Mouse (Mus musculus) embryo, embryonic 9.5 days (tissue): ENCODE results near the gene Isl1.

Experiments
- DNase-seq: peaks from one replicate; pipeline ENCODE4 v3.0.0-alpha.2; 2017; ENCODE audit errors: extremely low spot score

The Isl1 gene

DNA sequence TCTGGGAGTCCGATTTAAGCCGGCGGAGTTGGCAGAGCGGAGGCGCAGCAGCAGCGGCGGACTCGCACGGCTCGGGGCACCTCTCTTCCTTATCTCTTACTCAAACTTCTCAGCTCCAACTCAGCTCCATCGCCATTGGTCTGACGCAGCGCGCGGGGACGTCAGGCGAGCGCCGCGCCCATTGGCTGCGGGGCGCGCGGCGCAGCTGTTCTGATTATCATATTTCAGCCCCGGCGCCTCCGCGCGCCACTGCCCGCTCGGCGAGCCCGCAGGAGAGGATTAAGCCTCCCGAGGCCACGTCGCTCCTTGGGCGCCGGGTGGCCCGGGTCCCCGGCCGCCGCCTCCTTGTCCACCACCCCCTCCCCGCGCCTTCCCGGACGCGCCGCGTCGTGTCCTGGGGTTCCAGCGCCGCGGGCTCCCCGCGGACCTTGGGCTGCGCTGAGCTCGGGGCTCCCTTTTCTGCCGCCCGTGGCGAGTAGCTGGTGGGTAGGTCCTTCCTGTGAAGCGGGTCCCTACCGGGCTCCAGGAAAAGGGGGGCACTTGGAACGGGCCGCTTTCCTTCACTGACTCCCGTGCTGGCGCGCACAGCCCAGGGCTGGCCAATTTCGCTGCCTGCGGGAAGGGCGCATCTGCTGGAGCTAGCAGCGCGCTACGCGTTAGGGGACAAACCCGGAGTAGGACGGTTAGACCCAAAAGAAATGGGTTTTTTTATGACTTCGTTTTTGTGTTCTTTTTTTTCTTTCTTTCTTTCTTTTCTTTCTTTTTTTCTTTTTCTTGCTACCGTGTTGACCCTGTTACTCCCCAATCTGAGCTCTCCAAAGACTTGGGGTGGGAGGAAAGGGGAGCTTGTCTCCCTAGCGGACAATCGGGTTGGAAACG lies at the start of gene Isl1:
Gene Isl1 (minus strand): TSS at position 106 of the 879 bp plus-strand sequence.
- DNase-seq: peak; percentile 85

DNA sequence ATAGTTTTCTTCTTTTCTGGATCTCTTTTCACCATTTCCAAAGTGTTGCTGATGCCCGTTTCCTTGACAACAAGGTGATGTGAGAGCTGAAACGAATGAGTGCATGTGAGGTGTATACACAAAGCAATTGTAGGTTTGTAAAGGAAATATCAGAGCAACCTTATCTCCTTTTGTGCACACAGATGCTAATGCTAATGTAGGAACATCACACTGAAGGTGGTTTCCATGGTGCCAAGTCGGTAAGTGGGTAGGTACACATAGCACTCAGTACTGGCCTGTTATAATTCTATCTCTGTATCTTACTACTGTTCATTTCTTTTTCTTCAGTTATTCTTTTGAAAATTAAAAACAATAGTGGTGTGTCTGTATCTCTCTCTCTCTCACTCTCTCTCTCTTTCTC lies 26.3 kb upstream of the Isl1 start:
- no peak for DNase-seq

DNA sequence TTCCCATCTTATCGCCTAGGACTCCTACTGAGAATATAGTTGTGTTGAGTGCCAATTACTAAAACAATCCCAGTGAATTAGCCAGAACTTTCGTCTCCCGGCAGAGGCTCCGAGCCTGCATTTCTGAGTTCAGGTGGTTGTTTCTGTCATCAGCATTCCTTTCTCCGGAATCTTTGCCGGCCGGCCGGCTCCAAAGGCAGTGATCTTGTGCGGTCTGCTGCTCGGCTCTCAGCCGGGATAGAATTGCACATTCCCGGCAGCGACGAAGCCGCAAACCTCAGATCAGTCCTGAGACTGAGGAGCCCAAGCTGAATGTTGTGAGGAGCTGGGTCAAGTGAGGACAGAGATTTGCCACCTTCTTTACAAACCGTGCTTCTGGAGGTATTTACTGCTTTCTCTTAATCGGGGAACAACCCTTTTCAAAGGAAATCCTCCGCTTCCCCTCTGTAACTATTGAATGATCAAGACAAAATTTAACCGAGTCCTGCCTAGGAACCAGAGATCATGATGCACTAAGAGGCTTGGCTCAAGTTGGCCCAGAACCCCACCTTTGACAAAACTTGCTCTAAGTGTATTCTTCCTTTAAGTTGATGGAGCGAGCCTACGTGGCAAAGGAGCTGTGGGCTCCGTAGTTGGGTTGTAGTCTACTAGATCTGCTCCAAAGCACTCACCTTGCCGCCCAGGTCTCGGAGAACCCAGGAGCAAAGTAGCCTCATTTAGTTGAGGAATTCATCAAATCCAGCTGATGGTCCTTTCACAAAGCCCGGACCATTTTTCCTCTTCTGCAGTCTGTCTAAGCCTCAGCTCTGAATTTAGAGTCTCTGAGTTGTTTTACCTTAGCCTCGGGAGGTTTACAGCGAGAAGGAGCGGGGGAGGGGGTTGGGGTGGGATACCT lies 4.4 kb upstream of the Isl1 start:
- DNase-seq: peak; percentile 60

DNA sequence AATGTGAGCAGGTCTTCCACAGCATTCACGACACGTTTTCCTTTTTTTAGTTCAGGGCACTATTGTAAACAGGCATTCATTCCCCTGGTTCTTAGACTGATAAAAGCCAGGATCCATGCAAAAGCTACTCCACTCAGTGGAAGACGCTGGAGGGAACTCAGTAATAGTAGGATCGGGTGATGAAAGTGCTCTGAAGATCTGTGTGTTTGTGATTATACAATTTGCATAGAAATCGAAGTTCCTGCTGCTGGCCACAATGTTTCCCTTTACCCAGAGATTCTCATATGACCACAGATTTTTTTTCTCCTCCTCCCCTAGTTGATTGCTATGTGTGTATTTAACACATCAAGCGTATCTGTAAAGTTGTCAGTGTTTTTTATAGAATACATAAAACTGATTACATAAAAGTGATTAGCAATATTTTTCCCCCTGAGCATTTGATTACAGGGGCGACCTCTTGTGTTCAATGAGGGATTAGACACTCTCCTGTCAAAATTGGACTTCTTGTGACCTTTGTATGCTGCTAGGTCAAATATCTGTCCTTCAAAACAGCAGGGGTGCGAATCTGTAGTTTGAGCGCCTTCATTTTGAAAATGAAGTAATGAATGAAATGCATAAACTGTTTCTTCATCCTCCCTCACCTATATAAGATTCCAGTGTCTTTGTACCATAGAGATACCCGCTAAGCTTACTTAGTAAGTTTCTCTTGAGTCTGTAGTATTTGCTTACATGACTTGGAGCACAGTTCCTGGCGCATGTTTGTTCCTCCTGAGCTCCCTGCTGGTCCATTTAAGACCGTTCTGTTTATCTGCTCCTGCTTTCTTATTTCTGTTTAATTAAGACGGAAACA lies 2.6 kb upstream of the Isl1 start:
- DNase-seq: peak; percentile 54

DNA sequence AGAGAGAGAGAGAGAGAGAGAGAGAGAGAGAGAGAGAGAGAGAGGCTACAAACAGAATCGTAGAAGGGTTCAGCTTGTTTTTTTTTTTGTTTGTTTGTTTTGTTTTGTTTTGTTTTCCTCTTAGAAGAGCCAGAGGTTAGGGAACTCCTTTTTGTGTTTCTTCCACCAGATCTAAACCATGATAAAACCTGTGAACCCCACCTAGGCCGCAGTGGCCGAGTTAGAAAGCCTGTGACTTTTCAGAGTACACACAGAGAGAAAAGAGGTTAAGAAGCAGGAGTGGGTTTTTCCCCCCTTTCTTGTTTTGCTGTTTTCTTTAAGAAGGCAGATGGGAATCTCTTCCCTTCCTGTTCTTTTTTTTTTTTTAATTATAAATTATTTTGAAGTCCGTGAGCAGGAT lies 1.5 kb upstream of the Isl1 start:
- DNase-seq: no peak

DNA sequence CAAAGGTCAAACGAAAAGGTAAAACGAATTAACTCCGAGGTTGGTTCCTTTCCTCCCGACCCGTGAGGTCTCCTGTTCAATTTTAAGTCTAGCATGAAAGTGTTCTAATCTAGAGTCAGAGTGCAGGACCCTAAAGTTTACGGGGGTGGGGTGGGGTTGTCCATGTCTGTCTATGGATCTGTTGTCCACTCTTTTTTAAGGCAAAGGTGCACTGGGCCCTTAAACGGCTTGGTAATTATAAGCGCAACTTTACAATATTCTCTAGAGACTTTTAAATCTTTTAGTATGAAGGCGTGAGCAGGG lies 925 bp upstream of the Isl1 start:
- DNase-seq: no peak

DNA sequence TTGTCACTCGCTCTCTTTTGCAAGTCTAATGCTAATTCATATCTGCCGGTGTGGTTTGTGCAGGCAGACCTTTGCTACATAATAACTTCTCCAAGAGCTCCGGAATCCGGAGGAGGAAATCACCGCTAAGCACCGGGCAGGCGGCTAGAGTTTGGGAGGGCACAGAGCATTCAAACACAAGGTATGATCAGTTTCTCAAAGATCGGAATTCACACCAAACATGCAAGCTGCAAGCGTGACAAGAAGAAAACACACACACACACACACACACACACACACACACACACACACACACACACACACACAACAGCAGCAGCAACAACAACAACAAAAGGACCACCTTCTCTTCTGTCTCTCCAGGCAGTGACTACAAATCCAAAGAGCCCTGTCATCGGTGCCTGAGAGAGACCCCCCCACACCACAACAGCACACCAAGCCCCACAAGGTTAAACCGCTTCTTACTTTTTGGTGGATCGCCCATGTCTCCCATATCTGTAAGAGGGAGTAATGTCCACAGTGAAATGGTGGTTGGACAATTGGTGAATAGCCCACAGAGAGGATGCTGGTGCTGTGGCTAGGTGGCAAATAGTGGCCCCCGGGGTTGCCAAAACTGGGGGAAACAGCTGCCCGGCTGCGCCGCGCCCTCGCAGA lies 431 bp downstream of the Isl1 start:
- peak; percentile 42 for DNase-seq

DNA sequence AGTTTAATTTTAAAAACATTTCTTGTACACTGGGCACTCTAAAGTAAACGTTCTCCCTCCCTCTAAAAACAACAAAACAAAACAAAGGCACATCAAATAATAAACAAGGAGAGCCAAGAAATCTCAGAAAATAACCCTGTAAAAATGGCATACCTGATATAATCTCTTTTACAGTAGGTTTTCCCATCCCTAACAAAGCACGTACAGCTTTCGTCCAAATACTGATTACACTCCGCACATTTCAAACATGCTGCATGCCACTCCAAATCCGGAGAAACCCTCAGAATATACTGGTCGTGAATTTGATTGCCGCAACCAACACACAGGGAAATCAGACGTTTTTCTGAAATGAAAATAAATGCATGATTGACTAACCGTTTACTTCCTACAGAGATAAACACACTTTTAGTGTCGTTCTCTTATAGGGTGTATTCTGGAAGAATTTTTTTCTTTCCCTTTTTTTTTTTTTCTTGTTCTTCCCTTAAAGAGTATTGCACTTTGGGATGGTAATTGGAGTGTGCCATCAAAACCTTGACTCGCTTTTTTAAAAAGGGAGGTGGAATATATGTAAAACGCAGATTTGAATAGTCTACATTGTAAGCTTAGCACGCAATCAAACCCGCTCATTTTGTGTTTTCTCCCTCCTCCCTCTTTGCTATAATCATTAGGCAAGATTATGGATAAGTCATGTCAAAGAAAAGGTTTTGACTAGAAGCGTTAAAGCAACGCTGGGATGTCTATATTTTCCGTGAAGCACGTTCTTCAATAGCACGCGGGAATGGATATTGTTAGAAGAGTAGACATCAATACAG lies 1.2 kb downstream of the Isl1 start:
- DNase-seq: peak; percentile 20

DNA sequence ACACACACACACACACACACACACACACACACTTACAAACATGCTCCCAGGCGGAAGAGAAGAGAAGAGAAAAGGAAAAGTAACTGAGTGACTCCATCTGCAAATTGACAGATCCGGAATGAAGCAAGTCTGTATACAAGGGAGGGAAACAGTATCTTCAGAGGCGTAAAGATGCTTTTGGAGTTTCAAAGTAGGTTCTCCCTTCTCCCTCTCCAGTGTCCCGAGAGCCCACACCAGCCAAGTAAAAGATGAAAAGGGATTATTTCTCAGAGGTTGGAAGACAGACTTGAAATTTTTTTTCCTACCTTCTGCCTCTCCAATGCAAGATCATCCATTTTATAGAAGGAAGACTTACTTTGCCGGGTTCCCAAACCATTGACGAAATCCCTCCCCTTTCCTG lies 2.9 kb downstream of the Isl1 start:
- DNase-seq: peak; percentile 12

DNA sequence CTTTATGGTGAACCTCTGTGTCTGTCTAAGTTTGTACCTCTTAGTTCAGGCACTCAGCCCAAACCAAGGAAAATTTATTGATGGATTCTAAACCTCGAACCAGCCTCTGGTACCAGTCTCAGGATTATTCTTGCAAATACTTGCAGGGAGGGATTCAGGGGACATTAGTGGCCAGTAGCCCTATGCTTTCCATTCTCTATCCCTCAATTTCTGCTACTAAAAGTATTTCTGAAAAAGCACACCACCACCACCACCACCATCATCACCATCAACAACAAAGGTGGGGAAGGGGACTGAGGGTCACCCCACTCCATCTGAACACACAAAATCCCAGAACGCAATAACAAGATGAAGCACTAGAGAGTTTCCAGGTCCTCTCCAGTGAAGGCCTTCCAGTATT lies 3.8 kb downstream of the Isl1 start:
- DNase-seq: no peak

DNA sequence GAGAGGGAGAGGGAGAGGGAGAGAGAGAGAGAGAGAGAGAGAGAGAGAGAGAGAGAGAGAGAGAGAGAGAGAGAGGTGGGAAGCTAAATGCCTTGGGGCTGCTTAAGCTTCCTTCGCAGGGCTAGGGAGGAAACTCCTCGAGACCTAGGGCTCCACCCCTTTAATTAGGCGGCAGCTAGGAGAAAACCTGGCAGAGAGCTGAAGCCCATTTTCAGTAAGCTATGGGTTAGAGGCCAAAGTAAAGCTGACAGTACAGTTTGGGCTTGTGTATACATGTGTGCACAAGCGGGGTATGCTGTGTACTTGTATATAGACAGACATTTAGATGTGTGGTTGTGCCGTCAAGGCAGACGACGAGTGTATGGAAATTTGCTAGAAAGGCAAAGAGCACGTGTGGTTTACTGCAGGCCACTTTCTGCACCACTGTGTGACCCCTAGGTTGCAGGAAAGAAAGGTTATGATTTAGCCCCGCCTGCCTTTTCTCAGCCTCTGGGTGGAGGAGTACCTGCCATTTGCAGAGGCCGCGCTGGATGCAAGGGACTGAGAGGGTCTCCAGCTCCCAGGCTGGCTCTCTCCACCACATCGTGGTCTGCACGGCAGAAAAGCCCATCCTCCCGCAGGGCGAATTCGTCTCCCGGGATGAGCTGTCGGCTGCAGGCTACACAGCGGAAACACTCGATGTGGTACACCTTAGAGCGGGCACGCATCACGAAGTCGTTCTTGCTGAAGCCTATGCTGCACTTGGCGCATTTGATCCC lies 4.6 kb downstream of the Isl1 start:
- DNase-seq: peak; percentile 56

DNA sequence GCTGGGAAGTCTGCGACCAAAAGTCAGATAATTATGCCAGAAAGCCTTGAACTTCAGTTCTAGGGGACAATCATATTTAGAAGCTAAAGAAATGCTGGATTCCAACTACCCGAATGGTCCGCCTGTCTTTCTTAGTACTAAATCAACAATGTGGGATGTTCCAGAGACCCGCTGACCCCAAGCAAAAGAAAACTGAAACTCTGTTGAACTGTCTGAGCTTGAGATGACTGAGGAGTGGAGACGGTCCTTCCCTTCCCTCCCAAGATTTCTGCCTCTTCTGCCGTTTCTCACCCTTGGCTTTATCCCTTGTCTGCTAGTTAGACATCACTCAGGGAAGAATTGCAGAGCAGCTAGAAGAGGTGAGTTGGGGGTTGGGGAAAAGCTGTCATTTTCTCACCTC lies 5.7 kb downstream of the Isl1 start:
- DNase-seq: peak; percentile 40

DNA sequence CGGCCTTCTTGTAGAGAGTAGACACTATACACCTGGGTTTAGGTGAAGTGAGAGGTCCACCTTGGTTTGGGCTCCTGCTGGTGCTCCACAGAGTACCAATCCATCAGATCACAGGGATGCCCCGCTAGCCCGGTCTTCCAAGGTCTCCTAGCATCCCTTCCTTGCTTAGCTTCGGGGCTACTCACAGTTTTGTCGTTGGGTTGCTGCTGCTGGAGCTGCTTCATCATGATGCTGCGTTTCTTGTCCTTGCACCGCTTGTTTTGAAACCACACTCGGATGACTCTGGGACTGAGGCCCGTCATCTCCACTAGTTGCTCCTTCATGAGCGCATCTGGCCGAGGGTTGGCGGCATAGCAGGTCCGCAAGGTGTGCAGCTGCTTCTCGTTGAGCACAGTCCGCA lies 6.6 kb downstream of the Isl1 start:
- peak; percentile 40 for DNase-seq

DNA sequence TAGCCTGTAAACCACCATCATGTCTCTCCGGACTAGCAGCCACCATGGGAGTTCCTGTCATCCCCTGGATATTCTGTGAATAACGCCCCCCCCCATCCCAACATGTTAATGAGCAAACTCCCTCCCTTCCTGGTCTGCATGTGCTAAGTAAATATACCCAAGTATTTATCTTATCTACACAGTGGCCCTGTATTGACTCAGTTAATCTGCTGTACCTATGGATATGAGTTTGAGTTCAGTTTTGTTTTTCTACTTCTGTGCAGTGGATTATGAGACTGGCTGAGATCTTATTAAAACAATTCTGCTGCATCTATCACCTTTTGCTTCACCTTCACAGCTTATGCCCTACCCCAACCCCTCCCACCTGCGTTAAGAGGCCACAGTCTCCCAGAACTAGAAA lies 7.8 kb downstream of the Isl1 start:
- no peak for DNase-seq

DNA sequence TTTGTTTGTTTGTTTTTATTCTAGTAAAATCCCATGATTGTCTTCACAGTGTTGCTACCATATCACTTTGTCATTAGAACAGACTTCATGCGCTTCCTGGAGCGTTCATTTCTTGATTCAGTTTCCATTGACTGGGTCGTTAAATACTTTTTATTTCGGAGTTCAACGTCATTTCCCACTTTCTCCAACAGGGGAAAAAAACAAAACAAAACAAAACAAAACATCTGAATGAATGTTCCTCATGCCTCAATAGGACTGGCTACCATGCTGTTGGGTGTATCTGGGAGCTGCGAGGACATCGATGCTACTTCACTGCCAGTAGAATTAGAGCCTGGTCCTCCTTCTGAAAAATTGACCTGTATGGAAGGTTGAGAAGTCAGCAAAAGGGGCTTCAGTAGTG lies 10.2 kb downstream of the Isl1 start:
- no peak for DNase-seq

DNA sequence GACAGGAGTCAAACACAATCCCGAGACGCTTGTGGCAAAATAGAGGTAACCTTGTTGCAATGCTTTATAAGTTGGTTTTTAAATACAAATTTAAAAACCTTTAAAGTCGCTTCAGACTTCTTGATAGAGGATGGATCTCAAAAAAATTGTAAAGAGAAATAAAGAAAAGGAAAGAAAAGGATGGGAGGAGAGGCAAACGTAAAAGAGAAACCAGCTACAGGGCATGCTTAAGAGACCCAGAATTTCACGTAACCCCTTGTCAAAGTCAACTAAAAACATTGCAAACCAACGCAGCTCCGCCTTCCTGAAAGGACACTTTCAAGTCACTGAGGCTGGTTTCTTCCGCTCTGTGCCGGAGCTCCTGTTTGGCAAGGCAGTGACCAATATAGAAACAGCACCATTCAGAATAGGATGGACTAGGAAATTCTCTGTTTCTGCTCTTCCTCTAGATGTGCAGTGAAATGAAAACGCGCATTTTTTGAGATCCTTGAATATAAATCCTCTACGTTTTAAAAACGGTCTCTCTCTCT lies 10.8 kb downstream of the Isl1 start:
- peak; percentile 25 for DNase-seq

DNA sequence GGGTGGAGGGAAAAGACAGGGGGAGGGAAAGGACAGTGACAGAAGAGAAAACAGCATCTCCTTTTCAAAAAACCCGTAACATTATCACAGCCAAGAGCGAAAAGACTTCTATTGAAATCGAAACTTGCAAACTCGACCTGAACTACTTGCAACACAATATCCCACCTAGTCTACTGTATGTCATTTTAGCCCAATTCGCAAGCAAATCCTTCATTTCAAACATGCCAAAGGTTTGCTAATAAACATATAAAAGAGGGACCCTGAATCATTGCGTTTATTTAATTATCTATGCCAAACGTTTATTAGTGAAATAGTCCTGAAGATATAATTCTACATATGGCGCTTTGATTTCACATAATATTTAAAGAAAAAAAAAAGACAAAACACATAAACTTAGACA lies 11.5 kb downstream of the Isl1 start:
- no peak for DNase-seq

DNA sequence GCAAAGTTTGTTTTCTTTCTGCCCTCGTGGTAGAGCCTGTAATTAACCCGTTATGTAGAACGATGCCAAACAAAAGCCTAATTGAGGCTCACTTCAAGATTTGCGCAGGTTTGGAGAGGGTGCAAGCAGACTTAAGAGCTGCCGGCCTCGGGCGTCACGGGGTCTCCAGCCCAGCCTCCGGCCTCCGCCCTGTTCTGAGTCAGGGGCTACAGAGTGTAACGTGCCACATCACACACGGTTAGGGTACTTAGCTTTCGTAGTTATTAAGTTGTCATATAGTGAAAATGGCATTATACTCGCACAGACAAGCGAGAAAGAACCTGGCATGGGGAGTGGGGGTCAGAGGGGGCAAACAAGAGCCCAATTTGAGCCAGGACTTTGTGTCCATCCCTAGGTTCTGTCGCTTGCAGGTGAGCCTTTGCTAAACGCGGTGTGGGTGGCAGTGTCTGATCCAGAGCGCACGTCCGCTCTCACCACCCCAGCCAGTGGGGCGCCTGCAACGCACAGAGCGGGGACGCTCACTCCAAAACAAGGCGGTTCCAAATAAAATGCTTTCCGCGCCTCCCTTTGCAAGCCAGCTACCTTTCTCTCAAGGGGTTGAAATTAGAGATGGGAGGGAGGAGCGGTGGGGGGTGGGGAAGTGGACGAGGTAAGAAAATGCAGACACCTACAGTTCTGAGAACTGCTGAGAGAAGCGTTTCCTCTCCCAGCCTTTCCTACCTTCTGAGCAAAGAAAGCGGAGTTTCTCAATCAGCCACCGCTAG lies 12.3 kb downstream of the Isl1 start:
- DNase-seq: peak; percentile 55

DNA sequence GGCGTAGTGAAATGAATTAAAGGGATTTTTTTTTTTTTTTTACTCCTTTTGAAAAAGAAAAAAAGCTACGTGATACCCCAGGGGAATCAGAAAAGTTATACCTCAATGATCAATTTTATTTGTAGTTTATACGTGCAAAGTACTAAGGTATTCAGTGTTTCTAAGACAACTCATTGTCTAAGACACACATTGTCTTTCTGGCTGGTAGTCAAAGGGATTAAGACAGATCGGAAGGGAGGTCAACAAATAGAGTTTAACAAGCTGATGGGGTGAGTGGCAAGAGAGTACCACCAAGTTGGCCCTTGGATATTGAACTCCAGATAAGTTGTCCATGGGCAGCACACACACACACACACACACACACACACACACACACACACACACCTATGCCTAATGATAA lies 14.1 kb downstream of the Isl1 start:
- no peak for DNase-seq
